Mouse (Mus musculus) urinary bladder, adult 2 months (tissue): ENCODE data around the gene Gm3149. TPM values are rescaled to one million over a fixed set of nuclear protein-coding genes. Genes with fewer than 3 reads are reported as not detected.
"Not testable (repeated sequence)": the region's sequence is repeated elsewhere in the genome, so short reads cannot be mapped to it uniquely, and the experiment has no call there.

Experiments
- DNase-seq: peaks from one replicate; pipeline ENCODE4 v3.0.0; 2022; ENCODE audit warnings: low spot score
- polyA plus RNA-seq: library from polyadenylated mRNA; depleted of rRNA; stranded (reverse); fragments of >200 nt; gene quantifications from 2 replicates; pipeline ENCODE4 v1.2.3, GENCODE M21; 2012; rRNA removed

Gene Gm3149
- polyA plus RNA-seq: not detected in 2 replicates

- not testable (repeated sequence) for DNase-seq
These were observed at the start of gene Gm3149 for GRCm38 (mm10) chr14:4316983-4317382. Gene Gm3149 (plus strand): TSS chr14:4317283.

DNA sequence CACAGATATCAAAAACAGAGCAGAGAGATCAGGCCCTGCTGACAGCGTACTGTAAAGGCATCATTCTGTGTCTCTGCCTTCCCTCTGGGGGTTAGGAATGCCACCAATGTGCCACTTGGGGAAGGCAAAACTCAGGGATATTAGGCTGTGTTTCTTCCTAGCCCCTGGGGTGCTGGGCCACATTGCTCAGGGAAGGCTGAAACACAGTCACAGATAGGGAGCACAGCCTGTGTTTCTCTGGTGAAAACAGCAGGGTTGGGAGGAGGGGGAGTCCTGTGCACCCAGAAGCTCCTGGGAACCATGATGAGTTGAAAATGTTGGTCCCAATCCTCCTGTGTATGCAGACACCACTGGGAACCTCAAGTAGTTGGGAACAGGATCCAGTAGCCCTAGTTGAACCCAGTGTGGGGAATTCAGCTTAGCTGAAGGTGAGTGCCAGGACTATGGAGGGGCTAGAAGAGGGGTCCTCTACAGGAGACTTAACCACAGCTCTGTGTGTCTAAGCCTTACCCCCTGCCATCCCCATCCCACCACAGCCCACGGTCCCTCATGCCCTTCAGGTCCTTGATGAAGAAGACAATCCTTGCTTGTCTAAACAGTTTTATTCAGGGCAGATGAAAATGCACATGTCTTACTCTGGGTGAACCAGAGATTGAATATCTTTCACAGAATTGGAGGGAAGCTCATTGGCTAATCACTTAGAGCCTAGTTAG, 47.7 kb upstream of the Gm3149 start:
- DNase-seq: not testable (repeated sequence)

GRCm38 (mm10) chr14:4279828-4280227, 37.3 kb upstream of the Gm3149 start:
- DNase-seq: not testable (repeated sequence)

DNA sequence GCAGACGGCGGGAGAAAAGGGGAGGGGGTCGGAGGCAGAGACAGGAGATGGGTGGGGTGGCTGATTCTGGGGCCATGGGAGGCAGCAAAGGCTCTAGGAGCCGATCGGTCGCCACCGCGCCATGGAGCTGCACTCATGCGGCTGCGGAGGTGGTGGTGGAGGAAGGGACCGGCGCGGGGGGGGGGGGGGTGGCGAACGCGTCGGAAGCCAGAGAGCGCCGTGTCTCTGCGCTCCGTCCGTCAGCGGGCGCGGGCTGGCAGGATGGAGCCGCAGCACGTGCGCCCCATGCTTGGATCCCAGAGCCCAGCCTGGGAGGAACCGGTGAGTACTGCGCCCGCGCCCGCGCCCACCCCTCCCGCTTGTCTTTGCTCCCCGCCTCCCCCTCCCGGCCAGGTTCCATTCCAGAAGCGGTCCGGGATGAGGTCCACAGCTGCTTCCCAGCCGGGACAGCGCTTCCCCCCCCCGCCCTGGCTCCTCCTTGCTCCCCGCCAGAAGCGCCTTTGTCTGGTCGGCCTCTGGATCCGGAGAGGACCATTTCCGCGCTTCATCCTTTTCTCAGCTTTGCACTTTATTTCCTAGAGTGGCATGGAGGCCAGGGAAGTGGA, 17.5 kb downstream of the Gm3149 start, which contains the start of gene 2610042L04Rik:
2610042L04Rik (plus strand) TSS at position 288 of the 605 bp plus-strand sequence.
- DNase-seq: peak; percentile 12

DNA sequence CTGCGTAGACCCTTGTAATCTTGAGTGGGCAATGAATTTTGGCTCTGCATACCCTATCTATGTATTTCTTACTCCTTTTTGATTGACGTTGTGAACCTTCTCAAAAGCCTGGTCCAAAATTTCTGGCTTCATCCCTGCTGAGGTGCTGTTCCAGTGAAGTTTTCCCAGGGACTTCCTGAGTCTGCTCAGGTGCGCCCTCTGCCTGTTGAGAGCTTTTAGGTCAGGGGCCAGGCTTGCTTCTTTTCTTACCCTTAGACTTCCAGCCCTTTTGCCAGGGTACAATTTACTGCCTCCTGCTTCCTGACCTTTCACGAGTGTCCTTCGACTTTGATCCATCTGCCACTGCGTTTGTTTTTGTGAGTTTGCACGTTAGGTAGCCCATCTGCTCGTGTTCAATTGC, 18.4 kb downstream of the Gm3149 start:
- DNase-seq: not testable (repeated sequence)

DNA sequence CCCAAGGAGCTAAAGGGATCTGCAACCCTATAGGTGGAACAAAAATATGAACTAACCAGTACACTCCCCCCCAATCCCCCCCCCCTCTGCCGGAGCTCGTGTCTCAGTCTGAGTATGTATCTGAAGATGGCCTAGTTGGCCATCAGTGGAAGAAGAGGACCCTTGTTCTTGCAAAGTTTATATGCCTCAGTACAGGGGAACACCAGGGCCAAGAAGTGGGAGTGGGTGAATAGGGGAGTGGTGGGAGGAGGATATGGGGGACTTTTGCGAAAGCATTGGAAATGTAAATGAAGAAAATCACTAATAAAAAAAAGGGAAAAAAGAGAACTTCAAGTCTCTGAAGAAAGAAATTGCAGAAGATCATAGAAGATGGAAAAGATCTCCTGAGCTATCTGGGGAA, 51.9 kb downstream of the Gm3149 start:
- DNase-seq: not testable (repeated sequence)

DNA sequence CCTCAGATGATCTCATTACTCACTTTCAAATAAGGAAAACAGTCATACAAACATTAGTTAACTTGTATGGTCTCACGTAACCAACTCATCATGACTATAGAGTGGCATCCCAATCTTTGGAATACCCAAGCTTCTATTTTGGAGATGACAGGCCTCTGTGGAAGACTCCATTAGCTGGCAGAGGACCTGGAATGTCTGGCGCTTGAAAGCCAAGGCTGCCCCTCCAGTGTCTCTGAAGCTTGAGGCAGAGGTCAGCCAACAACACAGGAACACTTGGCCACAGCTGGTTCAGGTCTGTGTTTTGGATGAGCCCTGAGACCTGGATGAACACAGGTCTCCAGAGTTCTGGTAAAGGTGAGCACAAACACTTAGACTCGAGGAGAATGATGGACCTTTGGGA, 52.6 kb downstream of the Gm3149 start:
- DNase-seq: peak; percentile 22

Other genes with a start within 250 kb of the Gm3149 start
- gene Gm3115, start 233.2 kb upstream of the Gm3149 start, polyA plus RNA-seq: not detected in 2 replicates
- 3.6 and 6.4 TPM in 2 replicates for gene Gm8108, start 206.8 kb upstream of the Gm3149 start, polyA plus RNA-seq
- not detected in 2 replicates for gene Gm3127, start 152.3 kb upstream of the Gm3149 start, polyA plus RNA-seq
- gene Gm2974, start 134.7 kb upstream of the Gm3149 start, polyA plus RNA-seq: 0.09 and 0.11 TPM in 2 replicates
- not detected in 2 replicates for gene Gm3138, start 67.7 kb upstream of the Gm3149 start, polyA plus RNA-seq
- gene 2610042L04Rik, start 17.5 kb downstream of the Gm3149 start, polyA plus RNA-seq: 0.04 TPM in 1 of 2 replicates, not detected in the other
- not detected in 2 replicates for gene Gm3159, start 80.2 kb downstream of the Gm3149 start, polyA plus RNA-seq
- gene Gm3164, start 98.2 kb downstream of the Gm3149 start, polyA plus RNA-seq: 0.04 and 0.08 TPM in 2 replicates
- 1.3 TPM in 1 of 2 replicates, not detected in the other for gene Gm3173, start 113.7 kb downstream of the Gm3149 start, polyA plus RNA-seq
- gene Gm3182, start 164.5 kb downstream of the Gm3149 start, polyA plus RNA-seq: not detected in 2 replicates
- not detected in 2 replicates for gene Gm3047, start 238.1 kb downstream of the Gm3149 start, polyA plus RNA-seq